Mouse (Mus musculus): ENCODE measurements around the gene Prss38. TPM values are rescaled to one million over a fixed set of nuclear protein-coding genes. Genes with fewer than 3 reads are reported as not detected.
A peak's percentile ranks its signal among the peaks of the same experiment; 100 is the strongest.

Gene Prss38
- polyA plus RNA-seq, 1 experiment from 2014 or later: not detected

- Histone ChIP-seq H3K4me1 (peaks cover 9% of the 10 kb centered on the region; the same call in 1 of the 2 replicates), H3K27ac (no peak overlapping the region), H3K36me3 (no peaks in the 10 kb centered on the region), H3K4me3 (no peak overlapping the region), H3K9ac (no peak overlapping the region), H3K27me3 (no peaks in the 10 kb centered on the region), H3K9me3 (no peaks in the 10 kb centered on the region), H3K4me2 (replicated peaks) (no peak overlapping the region)
- WGBS: 85% methylated on average over 2 of the region's 2 CpGs
- ATAC-seq (ENCODE audit: insufficient number of reproducible peaks, insufficient read depth, low FRiP score, low TSS enrichment): no peak
These were observed 36.7 kb downstream of the Prss38 start for GRCm38 (mm10) chr11:59338736-59339120.

- WGBS: 64% methylated on average over 13 of the region's 13 CpGs
- ATAC-seq (ENCODE audit: insufficient number of reproducible peaks, insufficient read depth, low FRiP score, low TSS enrichment): no peak
These were observed 37.3 kb downstream of the Prss38 start for GRCm38 (mm10) chr11:59337955-59338735.

GRCm38 (mm10) chr11:59336381-59336780 is 39.1 kb downstream of the Prss38 start:
- Histone ChIP-seq H3K4me3 (no peak overlapping the region), H3K9ac (no peak overlapping the region), H3K4me1 (peaks cover 11% of the 10 kb centered on the region), H3K36me3 (peaks cover under 1% of the 10 kb centered on the region; the same call in 1 of the 2 replicates), H3K4me2 (replicated peaks) (no peak overlapping the region), H3K27ac (no peak overlapping the region), H3K9me3 (no peaks in the 10 kb centered on the region), H3K27me3 (no peaks in the 10 kb centered on the region)
- no peak for ATAC-seq (ENCODE audit: insufficient number of reproducible peaks, insufficient read depth, low FRiP score, low TSS enrichment)
- WGBS: 11% methylated on average over 1 of the region's 1 CpGs

More at GRCm38 (mm10) chr11:59337955-59338735, 37.3 kb downstream of the Prss38 start:
- Histone ChIP-seq H3K9ac (no peak overlapping the region), H3K27ac (no peak overlapping the region), H3K9me3 (no peaks in the 10 kb centered on the region), H3K4me1 (peaks cover 11% of the 10 kb centered on the region), H3K36me3 (no peaks in the 10 kb centered on the region), H3K4me3 (no peak overlapping the region), H3K4me2 (replicated peaks) (no peak overlapping the region), H3K27me3 (no peaks in the 10 kb centered on the region)

GRCm38 (mm10) chr11:59335942-59336341 is 39.5 kb downstream of the Prss38 start:
- peaks cover 5% of the 10 kb centered on the region; the same call in 1 of the 2 replicates for H3K36me3 ChIP-seq
- no peak for ATAC-seq (ENCODE audit: insufficient number of reproducible peaks, insufficient read depth, low FRiP score, low TSS enrichment)
- H3K9ac ChIP-seq: no peak overlapping the region
- no peak overlapping the region for H3K4me2 ChIP-seq (replicated peaks)
- H3K4me1 ChIP-seq: peaks cover 11% of the 10 kb centered on the region
- no peak overlapping the region for H3K27ac ChIP-seq
- H3K4me3 ChIP-seq: no peak overlapping the region
- no peaks in the 10 kb centered on the region for H3K27me3 ChIP-seq
- WGBS: 35% methylated on average over 2 of the region's 2 CpGs
- H3K9me3 ChIP-seq: no peaks in the 10 kb centered on the region

GRCm38 (mm10) chr11:59335150-59335549 is 40.3 kb downstream of the Prss38 start:
- ATAC-seq (ENCODE audit: insufficient number of reproducible peaks, insufficient read depth, low FRiP score, low TSS enrichment): no peak
- WGBS: 83% methylated on average over 4 of the region's 4 CpGs
- H3K27ac ChIP-seq: no peak overlapping the region
- no peaks in the 10 kb centered on the region for H3K9me3 ChIP-seq
- H3K36me3 ChIP-seq: peaks cover 6% of the 10 kb centered on the region; the same call in 1 of the 2 replicates
- no peak overlapping the region for H3K4me2 ChIP-seq (replicated peaks)
- no peak overlapping the region for H3K4me3 ChIP-seq
- no peak overlapping the region for H3K9ac ChIP-seq
- H3K4me1 ChIP-seq: peaks cover 15% of the 10 kb centered on the region
- H3K27me3 ChIP-seq: no peaks in the 10 kb centered on the region

GRCm38 (mm10) chr11:59332938-59333337 is 42.5 kb downstream of the Prss38 start:
- Histone ChIP-seq H3K4me3 (no peak overlapping the region), H3K27ac (no peak overlapping the region), H3K4me2 (replicated peaks) (no peak overlapping the region), H3K9ac (no peak overlapping the region), H3K4me1 (peaks cover 35% of the 10 kb centered on the region), H3K27me3 (0 out of 2 replicates have a peak, but pooled peaks cover 2% of the 10 kb centered on the region), H3K36me3 (peaks cover 6% of the 10 kb centered on the region; the same call in 1 of the 2 replicates), H3K9me3 (no peaks in the 10 kb centered on the region)
- ATAC-seq (ENCODE audit: insufficient number of reproducible peaks, insufficient read depth, low FRiP score, low TSS enrichment): no peak
- WGBS: 37% methylated on average over 9 of the region's 9 CpGs

DNA sequence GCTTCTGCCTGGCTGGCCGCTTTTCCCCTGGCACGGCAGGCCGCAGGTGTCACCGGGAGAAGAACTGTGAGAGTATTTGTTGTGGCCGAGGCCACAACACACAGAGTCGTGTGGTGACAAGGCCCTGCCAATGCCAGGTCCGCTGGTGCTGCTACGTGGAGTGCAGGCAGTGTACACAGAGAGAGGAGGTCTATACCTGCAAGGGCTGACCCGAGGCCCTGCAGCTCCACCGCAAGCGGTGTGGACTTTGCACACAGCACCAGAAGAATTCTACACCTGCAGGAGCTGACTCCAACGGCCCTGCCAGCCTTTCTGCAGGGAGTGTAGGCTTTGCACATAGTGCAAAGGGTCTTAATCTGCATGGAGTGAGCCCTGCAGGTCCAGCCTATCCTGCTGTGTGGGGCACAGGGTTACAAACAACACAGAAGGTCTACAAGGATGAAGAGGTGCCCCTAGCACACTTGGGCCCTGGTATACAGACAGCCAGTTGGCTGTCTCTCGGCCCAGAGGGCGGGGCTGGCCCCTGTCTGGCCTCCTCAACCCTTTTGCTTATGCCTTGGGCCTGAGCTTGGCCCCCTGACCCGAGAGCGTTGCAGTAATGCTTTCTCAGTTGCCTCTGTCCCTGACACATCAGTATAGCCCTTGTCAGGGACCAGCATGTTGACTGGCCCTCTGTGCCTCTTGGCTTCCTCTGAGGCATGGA is 44.1 kb downstream of the Prss38 start:
- Histone ChIP-seq H3K27me3 (0 out of 2 replicates have a peak, but pooled peaks cover 2% of the 10 kb centered on the region), H3K4me2 (replicated peaks) (no peak overlapping the region), H3K4me3 (no peak overlapping the region), H3K4me1 (peaks cover 30% of the 10 kb centered on the region), H3K27ac (0 out of 2 replicates have a peak overlapping the region, but pooled peaks have one; percentile 9), H3K36me3 (peaks cover 6% of the 10 kb centered on the region; the same call in 1 of the 2 replicates), H3K9me3 (no peaks in the 10 kb centered on the region), H3K9ac (no peak overlapping the region)
- WGBS: 83% methylated on average over 16 of the region's 16 CpGs
- ATAC-seq (ENCODE audit: insufficient number of reproducible peaks, insufficient read depth, low FRiP score, low TSS enrichment): no peak

GRCm38 (mm10) chr11:59330560-59330959 is 44.9 kb downstream of the Prss38 start:
- Histone ChIP-seq H3K4me1 (peaks cover 26% of the 10 kb centered on the region), H3K4me2 (replicated peaks) (no peak overlapping the region), H3K27ac (no peak overlapping the region), H3K4me3 (no peak overlapping the region), H3K36me3 (peaks cover 6% of the 10 kb centered on the region; the same call in 1 of the 2 replicates), H3K9me3 (no peaks in the 10 kb centered on the region), H3K27me3 (0 out of 2 replicates have a peak, but pooled peaks cover 2% of the 10 kb centered on the region), H3K9ac (no peak overlapping the region)
- ATAC-seq (ENCODE audit: insufficient number of reproducible peaks, insufficient read depth, low FRiP score, low TSS enrichment): no peak
- WGBS: 44% methylated on average over 5 of the region's 5 CpGs

DNA sequence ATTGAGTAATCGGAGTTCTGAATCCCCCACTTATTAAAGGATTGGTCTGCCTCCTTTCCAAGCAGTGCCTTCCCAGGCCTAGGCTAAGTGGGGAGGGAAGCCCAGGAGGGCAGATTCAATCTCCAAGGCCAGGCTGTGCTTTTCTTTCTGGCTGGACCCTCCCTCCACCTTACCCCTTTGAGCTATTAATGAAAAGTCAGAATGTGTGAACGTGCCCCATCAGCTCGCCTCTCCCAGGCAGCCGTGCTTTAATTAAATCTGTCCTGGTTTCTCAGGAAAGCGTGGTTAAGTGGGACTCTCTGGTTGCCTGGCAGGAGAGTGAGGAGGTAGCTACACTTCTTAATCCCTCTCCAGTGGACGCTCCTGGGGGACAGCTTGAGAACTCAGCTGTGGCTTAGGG is 45.8 kb downstream of the Prss38 start:
- Histone ChIP-seq H3K9ac (peak overlapping the region; percentile 19; the same call in 1 of the 2 replicates), H3K9me3 (no peaks in the 10 kb centered on the region), H3K4me3 (no peak overlapping the region), H3K27me3 (0 out of 2 replicates have a peak, but pooled peaks cover 2% of the 10 kb centered on the region), H3K36me3 (peaks cover 6% of the 10 kb centered on the region; the same call in 1 of the 2 replicates), H3K4me1 (peaks cover 32% of the 10 kb centered on the region), H3K4me2 (replicated peaks) (no peak overlapping the region), H3K27ac (peak overlapping the region; percentile 58; the same call in 1 of the 2 replicates)
- no peak for ATAC-seq (ENCODE audit: insufficient number of reproducible peaks, insufficient read depth, low FRiP score, low TSS enrichment)
- 13% methylated on average over 6 of the region's 6 CpGs for WGBS

DNA sequence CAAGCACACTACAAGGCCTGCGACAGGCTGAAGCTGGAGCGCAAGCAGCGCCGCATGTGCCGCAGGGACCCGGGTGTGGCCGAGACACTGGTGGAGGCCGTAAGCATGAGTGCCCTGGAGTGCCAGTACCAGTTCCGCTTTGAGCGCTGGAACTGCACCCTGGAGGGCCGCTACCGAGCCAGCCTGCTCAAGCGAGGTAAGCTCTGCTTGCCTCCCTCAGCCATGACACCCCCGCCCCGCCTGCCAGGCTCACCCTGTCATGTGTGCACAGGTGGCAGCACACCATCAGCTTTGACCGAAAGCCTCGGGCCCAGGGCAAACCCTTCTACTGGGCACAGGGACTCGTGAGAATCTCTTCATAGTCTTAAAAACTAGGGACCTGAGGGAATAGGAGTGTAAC is 47.8 kb downstream of the Prss38 start:
- H3K9me3 ChIP-seq: no peaks in the 10 kb centered on the region
- 87% methylated on average over 18 of the region's 18 CpGs for WGBS

GRCm38 (mm10) chr11:59324777-59325176 is 50.7 kb downstream of the Prss38 start:
- 77% methylated on average over 5 of the region's 5 CpGs for WGBS
- Histone ChIP-seq H3K4me2 (replicated peaks) (no peak overlapping the region), H3K4me1 (peaks cover 22% of the 10 kb centered on the region), H3K36me3 (no peaks in the 10 kb centered on the region), H3K9ac (no peak overlapping the region), H3K27me3 (0 out of 2 replicates have a peak, but pooled peaks cover 2% of the 10 kb centered on the region), H3K9me3 (no peaks in the 10 kb centered on the region; the same call in 1 of the 2 replicates), H3K4me3 (no peak overlapping the region), H3K27ac (no peak overlapping the region)
- no peak for ATAC-seq (ENCODE audit: insufficient number of reproducible peaks, insufficient read depth, low FRiP score, low TSS enrichment)

More for the DNA sequence above, 47.8 kb downstream of the Prss38 start:
- H3K27ac ChIP-seq: no peak overlapping the region
- ATAC-seq (ENCODE audit: insufficient number of reproducible peaks, insufficient read depth, low FRiP score, low TSS enrichment): no peak
- H3K4me3 ChIP-seq: no peak overlapping the region
- H3K4me2 ChIP-seq (replicated peaks): no peak overlapping the region
- H3K36me3 ChIP-seq: peaks cover 6% of the 10 kb centered on the region; the same call in 1 of the 2 replicates
- peaks cover 29% of the 10 kb centered on the region for H3K4me1 ChIP-seq
- no peak overlapping the region for H3K9ac ChIP-seq
- H3K27me3 ChIP-seq: 0 out of 2 replicates have a peak, but pooled peaks cover 2% of the 10 kb centered on the region

Data from embryonic facial prominence, embryonic 12.5 days (tissue).